Mouse (Mus musculus): ENCODE measurements around the gene Setd1a. TPM values are rescaled to one million over a fixed set of nuclear protein-coding genes. Genes with fewer than 3 reads are reported as not detected.

Gene Setd1a
- total and polyA plus RNA-seq, 3 experiments = 9.2 to 55.9 TPM; not detected in 1

- no peaks in the 10 kb centered on the region for H3K9me3 ChIP-seq (replicated peaks; ENCODE audit: insufficient read depth, low read length)
- peak overlapping the region; percentile 95 for H3K9ac ChIP-seq (ENCODE audit: control insufficient read depth, low read depth, low read length, poor library complexity, severe bottlenecking)
- no peaks in the 10 kb centered on the region for H3K27me3 ChIP-seq (ENCODE audit: control insufficient read depth in 1 of 2, insufficient read depth in 2 of 2, low read length in 2 of 2)
- peaks cover 0 to 10% of the 10 kb centered on the region in 2 experiments; a peak in 3 of 4 replicates for H3K4me1 ChIP-seq (ENCODE audit: control insufficient read depth in 1 of 2, insufficient read depth in 2 of 2, low read length in 2 of 2)
- H3K4me3 ChIP-seq (ENCODE audit: control insufficient read depth in 1 of 2, insufficient read depth in 1 of 2, low read depth in 2 of 2, low read length in 2 of 2) = peak overlapping the region; percentile 59 to 83
- TF ChIP-seq MYC (IDR thresholded peaks at IDR 0.05; ENCODE audit: low read depth, low read length) (no peak), TAL1 (IDR thresholded peaks at IDR 0.05; ENCODE audit: low read length) (no peak), ETS1 (IDR thresholded peaks at IDR 0.05; ENCODE audit: low read depth, low read length) (no peak), SMC3 (IDR thresholded peaks at IDR 0.05; ENCODE audit: low read depth, low read length) (no peak), JUND (IDR thresholded peaks at IDR 0.05; ENCODE audit: low read depth, low read length) (no peak), BHLHE40 (IDR thresholded peaks at IDR 0.05; ENCODE audit: borderline replicate concordance, low read depth, low read length) (no peak), MXI1 (IDR thresholded peaks at IDR 0.05; ENCODE audit: low read depth, low read length) (no peak), ZC3H11A (IDR thresholded peaks at IDR 0.05; ENCODE audit: low read depth, low read length) (no peak), POLR2AphosphoS2 (IDR thresholded peaks at IDR 0.05; ENCODE audit: low read length) (no peak), MAZ (IDR thresholded peaks at IDR 0.05; ENCODE audit: low read depth, low read length) (no peak), MAX (IDR thresholded peaks at IDR 0.05; ENCODE audit: low read length) (no peak), CHD2 (IDR thresholded peaks at IDR 0.05; ENCODE audit: low read length) (no peak), MAFK (IDR thresholded peaks at IDR 0.05; ENCODE audit: borderline replicate concordance, low read depth, low read length) (no peak)
- peaks cover 24% of the 10 kb centered on the region in 2 experiments for H3K36me3 ChIP-seq (ENCODE audit: control insufficient read depth in 1 of 2, insufficient read depth in 2 of 2, low read length in 2 of 2)
- H3K27ac ChIP-seq (ENCODE audit: control insufficient read depth, low read depth, low read length) = no peak overlapping the region
- H3K79me2 ChIP-seq (ENCODE audit: control insufficient read depth, insufficient read depth, low read length, poor library complexity) = peaks cover 19% of the 10 kb centered on the region
- no peak for DNase-seq (ENCODE audit: low read depth, low spot score)
Measured at GRCm38 (mm10) chr7:127778350-127778749, 1.9 kb downstream of the Setd1a start.

- H3K79me2 ChIP-seq (ENCODE audit: control insufficient read depth, insufficient read depth, low read length, poor library complexity) = no peaks in the 10 kb centered on the region
- H3K27me3 ChIP-seq (ENCODE audit: control insufficient read depth in 1 of 2, insufficient read depth in 2 of 2, low read length in 2 of 2) = no peaks in the 10 kb centered on the region
- no peaks in the 10 kb centered on the region for H3K9me3 ChIP-seq (replicated peaks; ENCODE audit: insufficient read depth, low read length)
- H3K4me1 ChIP-seq (ENCODE audit: control insufficient read depth in 1 of 2, insufficient read depth in 2 of 2, low read length in 2 of 2) = no peaks in the 10 kb centered on the region
- no peak for DNase-seq (ENCODE audit: low read depth, low spot score)
- peaks cover 6 to 39% of the 10 kb centered on the region in 2 experiments for H3K36me3 ChIP-seq (ENCODE audit: control insufficient read depth in 1 of 2, insufficient read depth in 2 of 2, low read length in 2 of 2)
- no peak within 1 kb of the TSS for H3K27ac ChIP-seq (ENCODE audit: control insufficient read depth, low read depth, low read length)
- H3K9ac ChIP-seq (ENCODE audit: control insufficient read depth, low read depth, low read length, poor library complexity, severe bottlenecking) = no peak within 1 kb of the TSS
- TF ChIP-seq MXI1 (IDR thresholded peaks at IDR 0.05; ENCODE audit: low read depth, low read length) = no peak
- no peak for TF ChIP-seq RCOR1 (IDR thresholded peaks at IDR 0.05; ENCODE audit: low read depth, low read length)
- TF ChIP-seq GATA1 (IDR thresholded peaks at IDR 0.05; ENCODE audit: low read depth, low read length) = no peak
- H3K4me3 ChIP-seq (ENCODE audit: control insufficient read depth in 1 of 2, insufficient read depth in 1 of 2, low read depth in 2 of 2, low read length in 2 of 2) = no peak within 1 kb of the TSS
Measured at GRCm38 (mm10) chr7:127785308-127785707, 8.8 kb downstream of the Setd1a start, which contains the start of gene Gm49388. TSS of gene Gm49388 (plus strand) at chr7:127785608.
